Mouse (Mus musculus) erythroblast, embryonic 14.5 days (primary cell): ENCODE measurements around the gene Cntn3.

Source experiments
- GATA1 ChIP-seq: IDR thresholded peaks from 2 replicates; pipeline ENCODE4 v1.6.1; 2012; ENCODE audit warnings: low read length, inconsistent platforms, mixed read lengths
- TAL1 ChIP-seq: IDR thresholded peaks from 3 replicates; pipeline ENCODE4 v1.6.1; 2012; ENCODE audit warnings: low read length, inconsistent platforms, mixed read lengths

DNA sequence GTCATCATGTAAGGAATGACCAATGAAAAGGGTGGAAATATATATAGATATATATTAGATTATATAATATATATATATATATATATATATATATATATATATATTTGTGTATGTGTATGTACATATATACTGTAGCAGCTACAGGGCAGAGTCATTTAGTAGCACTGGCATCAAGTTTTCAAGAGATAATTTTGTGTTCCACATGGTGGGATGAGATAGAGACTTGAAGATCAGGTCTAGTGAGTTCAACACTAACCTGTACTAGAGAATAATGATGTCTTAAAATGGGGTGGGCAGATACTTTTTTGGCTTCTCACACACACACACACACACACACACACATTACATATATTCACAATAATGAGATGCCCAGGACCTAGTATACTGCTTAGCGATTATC, 7.7 kb downstream of the Cntn3 start:
- no peak for TF ChIP-seq TAL1
- no peak for TF ChIP-seq GATA1
